Mouse (Mus musculus) CH12.LX (cell line): ENCODE data around the gene Rlf.

ENCODE experiments used
- CTCF ChIP-seq, 2 experiments: IDR thresholded peaks in 1 of 2; conservative IDR thresholded peaks in 1 of 2; 2 replicates each; pipeline ENCODE4 v1.5.1; 2011 to 2012; ENCODE audit warnings: low read depth in 2 of 2, low read length in 2 of 2, improper control_type of control experiment in 1 of 2, inconsistent platforms in 1 of 2, mild to moderate bottlenecking in 1 of 2, moderate library complexity in 1 of 2
- E2F4 ChIP-seq: IDR thresholded peaks from 2 replicates; pipeline ENCODE4 v1.6.1; 2011; ENCODE audit warnings: low read depth, low read length, improper control_type of control experiment; ENCODE audit not compliant: insufficient replicate concordance
- HCFC1 ChIP-seq: IDR thresholded peaks from 2 replicates; pipeline ENCODE4 v1.6.1; 2012; ENCODE audit warnings: low read depth, mild to moderate bottlenecking, inconsistent platforms, low read length, improper control_type of control experiment
- MAX ChIP-seq: IDR thresholded peaks from 2 replicates; pipeline ENCODE4 v1.6.1; 2011; ENCODE audit warnings: low read length, improper control_type of control experiment
- POLR2A ChIP-seq: IDR thresholded peaks from 2 replicates; pipeline ENCODE4 v1.6.1; 2011; ENCODE audit warnings: low read depth, mild to moderate bottlenecking, improper control_type of control experiment, low read length
- SIN3A ChIP-seq: IDR thresholded peaks from 2 replicates; pipeline ENCODE4 v1.6.1; 2012; ENCODE audit warnings: low read length, improper control_type of control experiment, inconsistent platforms

DNA sequence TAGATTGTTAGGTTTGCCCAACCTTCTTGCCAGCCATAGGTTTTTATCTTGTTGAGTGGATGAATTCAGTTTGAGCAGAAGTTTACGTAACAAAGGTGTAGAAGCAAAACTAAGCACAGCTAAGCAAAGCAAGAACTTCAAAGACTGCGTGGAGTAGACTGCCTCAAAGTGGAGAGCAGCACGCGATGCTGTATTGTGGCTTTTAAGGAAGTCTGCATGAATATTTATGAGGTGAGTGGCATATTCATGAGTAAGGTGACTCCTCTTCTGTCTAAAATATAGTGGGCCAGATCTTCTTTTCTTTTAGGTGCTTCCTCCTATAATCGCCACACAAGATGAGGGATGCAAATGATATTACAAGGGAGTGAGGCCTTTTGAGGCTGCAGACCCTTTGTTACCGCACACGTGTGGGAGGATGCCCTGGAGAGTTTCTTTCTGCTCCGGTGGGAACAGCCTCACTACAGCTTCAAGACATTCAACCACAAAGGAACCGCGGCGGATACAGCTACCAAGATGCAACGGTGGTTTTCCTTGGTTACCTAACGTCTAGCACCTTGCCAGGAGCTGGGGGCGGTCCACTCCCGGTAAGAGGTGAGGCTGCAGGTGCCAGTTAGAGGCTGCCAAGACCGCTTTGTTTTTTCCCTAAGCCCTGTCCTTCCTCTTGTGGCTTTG is 16.2 kb upstream of the Rlf start:
- TF ChIP-seq E2F4 (no peak), CTCF (conservative IDR thresholded peaks at IDR 0.05 in 1 of 2, IDR thresholded peaks at IDR 0.05 in 1 of 2; ENCODE audit: low read depth in 2 of 2, low read length in 2 of 2) (no peak), SIN3A (no peak), MAX (no peak), HCFC1 (no peak), POLR2A (no peak)
